Mouse (Mus musculus): ENCODE data around the gene Ssu72.

GRCm38 (mm10) chr4:155658961-155659360 lies 45.6 kb upstream of the Ssu72 start:
- no peak for TF ChIP-seq POLR2A (IDR thresholded peaks at IDR 0.05; ENCODE audit: insufficient read depth, low read depth, low read length)
- TF ChIP-seq CTCF (IDR thresholded peaks at IDR 0.05): no peak

All from heart, adult 2 months (tissue).